Mouse (Mus musculus) heart, adult 8-10 months (tissue): ENCODE measurements around the gene Dtnbp1. TPM values are rescaled to one million over a fixed set of nuclear protein-coding genes. Genes with fewer than 3 reads are reported as not detected.

Source experiments
- DNase-seq: peaks from one replicate; pipeline ENCODE4 v3.0.0; 2022; ENCODE audit warnings: low spot score
- total RNA-seq, 4 experiments: library from RNA; stranded (reverse); gene quantifications; 2 replicates each; pipeline ENCODE4 v1.2.4; 2022

The Dtnbp1 gene
- total RNA-seq, 4 experiments from 2014 or later = 126 to 144 (median 133) TPM

DNA sequence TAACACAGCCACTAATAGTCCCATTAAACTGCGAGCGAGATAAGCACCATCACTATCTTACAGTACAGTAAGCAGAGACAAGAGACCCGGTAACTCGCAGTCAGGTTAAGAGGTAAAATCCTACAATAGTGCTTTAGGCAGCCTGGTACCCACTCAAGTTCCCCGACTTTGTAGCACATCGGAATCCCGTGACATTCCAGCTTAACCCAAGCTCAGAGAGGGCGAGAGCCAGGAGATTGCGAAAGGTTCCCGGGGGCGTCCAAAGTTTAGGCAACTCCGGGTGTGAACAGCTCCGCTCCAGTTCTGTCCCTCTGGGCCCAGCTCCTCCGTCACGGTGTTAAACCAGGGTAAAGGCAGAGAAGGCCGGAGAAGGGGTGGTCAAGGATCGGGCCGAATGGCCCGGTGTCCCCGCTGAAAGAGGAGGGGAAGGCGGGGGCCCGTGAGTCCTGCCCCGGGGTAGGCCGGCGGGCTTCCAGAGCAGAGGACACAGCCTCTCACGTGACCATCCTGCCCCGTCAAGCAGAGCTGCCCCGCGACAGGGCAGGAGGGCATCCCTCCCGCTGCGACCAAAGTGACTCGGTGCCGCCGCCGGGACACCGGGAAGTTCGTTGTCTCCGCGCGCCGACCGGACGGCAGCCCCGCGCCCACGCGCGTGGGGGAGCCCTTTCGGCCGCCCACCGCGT is 578 bp downstream of the Dtnbp1 start:
- peak; percentile 84 for DNase-seq

DNA sequence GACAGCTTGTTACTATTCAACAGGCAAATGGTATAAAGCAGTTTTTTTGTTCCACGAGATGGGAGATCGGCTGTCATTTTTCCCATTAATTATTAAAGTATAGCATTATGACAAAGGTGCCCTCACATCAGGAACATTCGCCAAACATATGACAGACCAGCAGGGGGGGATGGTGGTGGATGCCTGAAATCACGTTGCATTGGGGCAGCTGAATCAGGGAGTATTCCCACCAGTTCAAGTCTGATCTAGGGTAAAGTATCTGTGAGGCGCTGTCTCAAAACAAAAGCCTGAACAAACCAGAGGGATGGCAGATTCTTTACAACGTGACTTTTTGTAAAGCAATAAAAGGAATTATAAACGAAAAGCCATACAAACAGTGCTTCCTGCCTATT is 1.1 kb downstream of the Dtnbp1 start:
- peak; percentile 53 for DNase-seq

GRCm38 (mm10) chr13:44999211-44999610 is 2.7 kb downstream of the Dtnbp1 start:
- no peak for DNase-seq

DNA sequence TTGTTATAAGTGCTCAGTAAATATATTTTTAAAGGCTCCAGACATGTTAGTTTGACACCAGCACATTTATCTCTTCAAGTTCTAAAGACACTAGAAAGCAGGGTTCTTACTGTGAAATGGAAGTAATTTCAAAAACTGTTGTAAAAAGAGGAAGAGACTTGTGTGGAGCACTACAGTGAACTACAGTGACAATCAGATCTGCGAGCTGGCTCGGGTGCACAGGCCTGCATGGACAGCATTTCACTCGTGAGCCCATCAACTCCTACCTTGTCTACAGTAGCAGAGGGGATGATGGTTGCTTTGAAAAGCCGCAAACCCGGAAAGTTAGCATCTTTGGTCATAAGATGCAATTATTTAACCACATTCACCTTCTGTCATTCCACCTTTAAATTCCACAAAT is 5.6 kb downstream of the Dtnbp1 start:
- DNase-seq = no peak

DNA sequence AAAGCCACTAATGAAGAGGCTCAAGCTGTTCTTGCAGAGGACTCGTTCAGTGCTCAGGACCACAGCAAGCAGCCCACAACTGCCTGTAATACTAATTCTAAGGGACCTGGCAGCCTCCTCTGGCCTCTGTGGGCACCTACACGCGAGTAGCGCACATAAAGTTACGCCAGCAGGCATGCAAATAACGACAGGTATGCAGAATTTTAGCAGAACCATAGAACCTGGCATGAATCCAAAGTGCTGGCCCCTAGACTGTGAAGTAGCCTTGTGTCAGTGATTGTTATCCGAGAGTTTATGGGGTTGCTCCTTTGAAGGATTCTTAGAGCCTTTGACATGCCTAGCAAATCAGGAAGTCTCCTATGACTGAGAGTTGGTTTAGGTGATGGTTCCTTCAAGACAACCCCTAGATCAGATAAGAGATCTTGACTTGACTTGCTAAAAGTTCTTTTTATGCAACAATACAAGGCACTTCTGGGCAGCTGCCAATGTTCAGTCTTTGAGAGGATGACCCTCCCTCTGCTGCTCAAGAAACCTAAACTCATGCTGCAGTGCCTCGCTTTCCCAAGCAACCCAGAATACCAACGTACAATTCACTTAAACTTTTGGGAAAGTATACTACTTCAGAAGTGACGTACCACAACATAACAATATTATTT is 9.3 kb downstream of the Dtnbp1 start:
- DNase-seq = no peak

DNA sequence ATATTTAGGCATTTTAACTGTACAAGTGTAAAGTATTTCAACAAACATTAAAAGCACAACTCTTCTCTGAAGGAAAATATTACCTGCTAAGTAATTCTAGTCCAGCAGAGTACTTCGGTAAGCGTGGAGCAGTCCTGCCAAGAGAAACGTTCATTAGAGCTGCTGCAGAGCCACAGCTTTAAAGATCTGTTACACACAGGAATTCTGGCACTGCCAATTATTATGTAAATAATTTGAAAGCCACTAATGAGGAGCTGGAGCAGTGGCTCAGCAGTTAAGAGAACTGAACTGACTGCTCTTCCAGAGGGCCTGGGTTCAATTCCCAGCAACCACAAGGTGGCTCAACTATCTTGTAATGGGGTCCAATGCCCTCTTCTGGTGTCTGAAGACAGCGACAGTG is 10.0 kb downstream of the Dtnbp1 start:
- no peak for DNase-seq

- no peak for DNase-seq
Observed at GRCm38 (mm10) chr13:44990073-44990682, 11.8 kb downstream of the Dtnbp1 start.

GRCm38 (mm10) chr13:44986352-44986751 is 15.6 kb downstream of the Dtnbp1 start:
- no peak for DNase-seq

DNA sequence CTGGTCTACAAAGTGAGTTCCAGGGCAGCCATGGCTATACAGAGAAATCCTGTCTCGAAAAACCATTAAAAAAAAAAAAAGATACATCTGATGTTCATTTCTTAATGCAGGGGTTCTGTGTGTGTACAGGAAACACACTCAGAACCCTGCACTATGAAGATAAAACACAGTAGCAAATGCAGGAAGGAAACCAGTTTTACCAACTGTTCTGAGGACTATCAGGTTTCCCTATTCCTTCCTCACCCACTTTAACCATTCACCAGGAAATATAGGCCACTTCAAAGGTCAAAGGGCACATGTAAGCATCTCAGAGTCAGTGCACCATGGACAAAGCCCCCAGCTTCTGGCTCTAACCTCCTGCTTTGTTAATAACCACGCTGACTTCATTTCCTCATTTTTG is 16.6 kb downstream of the Dtnbp1 start:
- no peak for DNase-seq

DNA sequence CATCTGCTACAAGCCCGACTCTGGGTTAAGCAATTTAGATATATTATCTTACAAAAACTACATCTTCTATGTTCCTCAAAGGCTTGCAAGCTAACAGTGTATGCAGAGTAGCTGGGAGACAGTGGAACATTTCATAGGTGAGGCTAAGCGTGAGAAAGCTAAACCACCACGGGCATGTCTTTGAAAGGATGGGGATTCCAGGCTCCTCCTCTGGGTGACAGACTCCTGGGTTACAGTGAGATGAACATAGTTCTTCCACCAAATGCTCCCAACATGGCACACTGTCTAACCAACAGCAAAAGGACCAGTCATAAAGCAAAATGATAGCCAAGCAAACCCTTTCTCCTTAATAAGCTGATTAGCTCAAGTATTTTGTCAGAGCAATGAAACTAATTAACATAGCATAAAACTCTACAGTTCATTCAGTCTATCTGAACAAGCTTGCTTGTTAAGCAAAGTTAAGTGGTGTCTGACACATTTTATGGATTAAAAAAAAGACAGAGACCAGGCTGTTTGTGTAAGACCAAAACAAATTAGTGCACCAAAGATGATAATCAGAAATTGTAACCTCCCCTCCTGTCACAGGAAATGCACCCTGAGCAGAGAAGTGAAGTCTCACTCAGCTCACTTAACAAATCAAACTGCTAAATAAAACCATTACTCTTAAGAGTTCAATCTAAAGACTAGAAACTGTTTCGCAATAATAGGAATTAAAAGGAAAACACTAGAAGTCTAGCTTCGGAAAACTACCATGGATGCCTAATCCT is 18.1 kb downstream of the Dtnbp1 start:
- DNase-seq = no peak

DNA sequence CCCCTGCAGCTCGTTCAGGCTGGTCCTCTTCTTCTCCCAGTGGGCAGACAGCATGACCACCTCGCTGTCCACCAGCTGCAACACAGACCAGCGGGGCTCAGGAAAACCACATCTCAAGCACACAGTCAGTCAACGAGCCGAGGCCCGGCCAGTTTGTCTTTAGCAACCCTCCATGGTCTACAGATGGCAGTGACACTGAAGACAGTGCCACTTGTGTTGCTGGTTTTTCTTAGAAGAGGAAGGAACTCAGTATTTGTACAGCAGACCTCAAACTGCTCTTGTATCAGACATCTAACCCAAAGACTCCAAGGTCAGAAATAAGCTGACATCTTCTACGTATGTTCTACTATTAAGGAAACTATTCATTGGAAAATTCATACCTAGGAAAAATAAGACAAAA is 19.1 kb downstream of the Dtnbp1 start:
- no peak for DNase-seq

GRCm38 (mm10) chr13:44979433-44979832 is 22.5 kb downstream of the Dtnbp1 start:
- DNase-seq = no peak

DNA sequence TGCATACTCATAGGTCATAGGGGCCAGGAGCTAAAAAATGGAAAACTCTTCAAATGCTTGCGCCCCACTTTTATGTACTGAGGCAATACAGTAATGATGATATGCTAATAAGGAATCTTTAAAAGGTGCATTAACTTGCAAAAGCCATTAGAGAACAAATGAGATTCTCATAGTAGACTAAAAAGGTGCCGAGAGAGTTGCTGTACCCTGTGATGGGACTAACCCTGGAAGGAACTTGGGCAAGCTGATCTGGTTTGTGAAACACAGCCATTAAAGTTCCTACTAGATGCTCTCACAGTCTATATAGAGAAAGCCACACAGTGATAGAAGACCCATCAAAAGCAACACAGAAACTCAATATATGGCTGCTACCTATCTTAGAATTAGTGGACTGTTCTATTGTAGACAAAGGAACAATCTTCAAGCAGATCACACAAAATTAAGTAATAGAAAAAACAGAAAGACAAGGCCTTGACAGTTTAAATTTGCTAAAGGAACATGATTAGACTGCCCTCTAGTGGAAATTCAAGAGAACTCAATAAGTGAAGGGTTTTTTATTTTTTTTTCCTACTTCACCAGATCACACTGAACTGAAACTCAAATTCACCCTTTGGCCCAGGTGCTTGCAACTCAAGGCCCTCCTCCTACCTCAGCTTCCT is 24.3 kb downstream of the Dtnbp1 start:
- no peak for DNase-seq

GRCm38 (mm10) chr13:44977059-44977458 is 24.9 kb downstream of the Dtnbp1 start:
- no peak for DNase-seq

DNA sequence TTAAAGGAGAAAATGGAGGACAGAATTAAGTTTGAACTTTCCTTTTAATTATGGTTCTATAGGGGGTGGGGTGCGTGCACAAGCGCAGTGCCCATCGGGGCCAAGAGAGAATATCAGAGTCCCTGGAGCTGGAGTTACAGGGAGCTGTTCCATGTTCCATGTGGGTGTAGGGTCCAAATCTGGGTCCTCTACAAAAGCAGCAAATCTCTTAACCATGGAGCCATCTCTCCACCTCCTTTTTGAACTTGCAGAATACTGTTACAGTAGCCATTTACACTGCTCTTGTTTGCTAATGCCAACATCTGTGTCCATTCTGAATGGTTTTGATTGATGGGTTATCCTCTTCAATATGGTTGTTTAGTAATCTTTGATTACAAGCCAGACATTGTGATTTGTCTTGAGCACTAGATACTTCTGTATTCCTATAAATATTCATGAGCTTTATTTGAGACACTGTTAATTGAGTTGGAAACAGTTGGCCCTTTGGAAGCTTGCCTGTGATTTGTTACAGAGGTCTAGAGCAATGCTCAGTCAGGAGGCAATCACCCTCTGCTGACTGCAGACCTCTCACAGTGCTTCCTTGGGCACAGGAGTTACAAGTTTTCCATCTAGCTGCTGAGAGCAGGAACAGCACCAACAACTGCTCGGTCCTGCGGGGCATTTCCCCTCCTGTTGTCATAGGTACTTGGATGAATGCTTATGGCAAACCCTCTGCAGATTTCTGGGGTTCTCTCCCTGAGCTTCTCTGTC is 41.2 kb downstream of the Dtnbp1 start:
- no peak for DNase-seq

DNA sequence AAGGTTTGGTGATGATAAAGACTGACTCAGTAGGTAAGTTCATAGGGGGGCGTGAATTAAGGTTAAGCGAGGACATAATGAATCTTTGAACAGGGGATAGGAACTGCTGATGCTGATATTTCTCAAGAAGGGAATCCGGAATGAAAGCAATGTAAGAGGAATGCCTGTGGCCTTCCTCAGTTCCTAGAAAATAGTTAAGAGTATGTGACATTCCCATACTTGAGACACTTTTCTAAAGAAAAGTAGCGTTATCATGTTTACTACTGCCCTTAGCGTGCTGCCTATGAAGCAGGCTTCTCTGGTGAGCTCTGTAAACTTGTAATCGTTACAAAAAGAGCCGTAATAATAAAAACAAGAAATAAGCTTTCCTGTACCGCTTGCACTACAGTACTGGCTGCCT is 44.9 kb downstream of the Dtnbp1 start:
- DNase-seq = no peak

GRCm38 (mm10) chr13:44955781-44956180 is 46.2 kb downstream of the Dtnbp1 start:
- DNase-seq = no peak

- DNase-seq = no peak
Observed at GRCm38 (mm10) chr13:44954232-44954568, 47.7 kb downstream of the Dtnbp1 start.

DNA sequence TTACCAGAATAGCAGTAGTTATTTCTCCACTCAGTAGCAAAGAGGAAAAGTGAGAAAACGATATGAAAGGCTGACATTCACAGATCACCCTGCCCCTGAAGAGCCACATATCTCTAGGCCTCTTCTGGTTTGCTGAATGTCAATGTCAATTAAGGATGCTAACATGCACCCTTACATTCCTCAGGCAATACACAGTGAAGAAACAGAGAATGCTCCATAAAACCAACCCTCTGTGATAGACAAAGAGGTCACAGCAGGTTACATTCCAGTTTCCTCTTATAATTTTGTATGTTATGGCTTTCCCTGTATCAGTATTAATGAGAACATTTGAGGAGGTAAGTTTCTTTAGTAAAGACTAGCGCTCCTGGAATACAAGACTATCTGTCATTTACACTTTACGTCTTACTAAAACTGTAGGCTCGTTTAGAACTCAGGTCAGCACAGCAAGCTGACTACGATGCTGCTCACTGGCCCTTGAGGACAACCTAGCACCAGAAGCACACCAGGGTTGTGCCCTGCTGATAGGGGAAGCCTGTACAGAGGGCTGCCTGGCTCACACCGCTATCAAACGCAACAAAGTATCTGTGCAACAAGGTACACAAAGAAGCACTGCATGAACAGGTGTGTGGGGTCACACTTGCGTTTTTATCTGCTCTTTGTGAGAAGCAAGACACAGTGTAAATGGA is 48.3 kb downstream of the Dtnbp1 start:
- no peak for DNase-seq

- peak; percentile 72 for DNase-seq
Observed at GRCm38 (mm10) chr13:44952393-44953086, 49.4 kb downstream of the Dtnbp1 start.
